Mouse (Mus musculus) stomach, postnatal 0 days (tissue): ENCODE results near the gene Zfp988.
"Not testable (repeated sequence)": the region's sequence is repeated elsewhere in the genome, so short reads cannot be mapped to it uniquely, and the experiment has no call there.

Experiments
- CTCF ChIP-seq: IDR thresholded peaks from 2 replicates; pipeline ENCODE4 v1.5.1; 2016; ENCODE audit warnings: antibody characterized with exemption, low read depth, mild to moderate bottlenecking, moderate library complexity
- EP300 ChIP-seq: optimal IDR thresholded peaks from 2 replicates; pipeline ENCODE3; 2016; ENCODE audit warnings: antibody characterized with exemption

DNA sequence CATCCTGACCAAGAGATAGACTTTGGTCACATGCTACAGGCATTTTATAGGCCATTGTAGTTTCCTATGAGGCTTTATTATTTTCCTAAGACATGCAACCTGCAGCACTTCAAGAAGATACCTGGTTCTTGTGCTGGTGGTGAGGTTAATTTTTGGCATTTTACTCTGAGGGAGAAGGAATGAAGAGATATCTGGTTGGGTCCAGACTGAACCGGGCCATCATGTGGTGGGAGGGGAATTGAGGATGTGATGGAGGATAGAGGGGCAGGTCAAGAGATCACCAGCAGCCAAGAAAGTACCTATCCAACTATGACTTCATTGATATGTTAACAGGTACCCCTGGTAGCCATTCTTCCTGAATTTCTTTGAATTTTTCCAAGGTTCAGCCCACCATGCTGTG, 56.4 kb downstream of the Zfp988 start:
- not testable (repeated sequence) for TF ChIP-seq CTCF, EP300
